Mouse (Mus musculus) cerebellum, postnatal 4 days (tissue): Measurements from ENCODE around the gene Gadd45a.
"Not testable (repeated sequence)": the region's sequence is repeated elsewhere in the genome, so short reads cannot be mapped to it uniquely, and the experiment has no call there.

ENCODE experiments used
- DNase-seq, 2 experiments: peaks; one replicate each; pipeline ENCODE4 v3.0.0; 2022; ENCODE audit warnings: low spot score in 2 of 2, mixed read lengths in 1 of 2

The Gadd45a gene

GRCm38 (mm10) chr6:67048880-67049694, 11.8 kb upstream of the Gadd45a start:
- no peak for DNase-seq

GRCm38 (mm10) chr6:67048052-67048691, 10.9 kb upstream of the Gadd45a start:
- DNase-seq, result no peak

- DNase-seq, result no peak
Measured at GRCm38 (mm10) chr6:67046937-67047336, 9.7 kb upstream of the Gadd45a start.

- DNase-seq, result no peak
Measured at GRCm38 (mm10) chr6:67045424-67045823, 8.2 kb upstream of the Gadd45a start.

- no peak for DNase-seq
Measured at GRCm38 (mm10) chr6:67040904-67041410, 3.7 kb upstream of the Gadd45a start.

GRCm38 (mm10) chr6:67038964-67039363, 1.7 kb upstream of the Gadd45a start:
- no peak for DNase-seq

- peak; percentile 52 to 74 for DNase-seq
Measured at GRCm38 (mm10) chr6:67036356-67036811, 873 bp downstream of the Gadd45a start.

GRCm38 (mm10) chr6:67035388-67036299, 1.6 kb downstream of the Gadd45a start:
- no peak for DNase-seq

- no peak for DNase-seq
Measured at GRCm38 (mm10) chr6:67034331-67035130, 2.7 kb downstream of the Gadd45a start.

- no peak for DNase-seq
Measured at GRCm38 (mm10) chr6:67033604-67034003, 3.7 kb downstream of the Gadd45a start.

GRCm38 (mm10) chr6:67032972-67033371, 4.3 kb downstream of the Gadd45a start:
- not testable (repeated sequence) for DNase-seq

- not testable (repeated sequence) for DNase-seq
Measured at GRCm38 (mm10) chr6:67032551-67032950, 4.7 kb downstream of the Gadd45a start.

GRCm38 (mm10) chr6:67030846-67031245, 6.4 kb downstream of the Gadd45a start:
- no peak for DNase-seq

GRCm38 (mm10) chr6:67030416-67030815, 6.8 kb downstream of the Gadd45a start:
- no peak for DNase-seq

- no peak for DNase-seq
Measured at GRCm38 (mm10) chr6:67029987-67030386, 7.3 kb downstream of the Gadd45a start.

- no peak for DNase-seq
Measured at GRCm38 (mm10) chr6:67029312-67029950, 7.8 kb downstream of the Gadd45a start.

- DNase-seq, result no peak
Measured at GRCm38 (mm10) chr6:67027438-67028142, 9.7 kb downstream of the Gadd45a start.

GRCm38 (mm10) chr6:67026661-67027060, 10.6 kb downstream of the Gadd45a start:
- no peak for DNase-seq

- no peak for DNase-seq
Measured at GRCm38 (mm10) chr6:67023729-67024128, 13.5 kb downstream of the Gadd45a start.

GRCm38 (mm10) chr6:67021308-67021707, 15.9 kb downstream of the Gadd45a start:
- no peak for DNase-seq
